Mouse (Mus musculus): ENCODE measurements at regions not wholly inside any gene's neighbourhood (a gene's known extent, or its start where the extent isn't known, plus 50 kb on each side); places are given as distances from the start of the nearest gene placed in this dataset.

GRCm38 (mm10) chr14:53910871-53911270 lies 343.0 kb downstream of the Dad1 start:
- TF ChIP-seq CTCF (IDR thresholded peaks at IDR 0.05; ENCODE audit: insufficient read depth, low read depth, low read length) (no peak), POLR2A (IDR thresholded peaks at IDR 0.05; ENCODE audit: insufficient read depth, low read depth, low read length) (no peak)

Data from olfactory bulb, adult 2 months (tissue).